Mouse (Mus musculus) brain, embryonic 14.5 days (tissue): ENCODE data around the gene Col26a1.

Experiments used
- CTCF ChIP-seq: fragments of 200-500 bp; IDR thresholded peaks from 2 replicates; pipeline ENCODE4 v1.5.1; 2012; ENCODE audit warnings: inconsistent platforms, mild to moderate bottlenecking, moderate library complexity, borderline replicate concordance; ENCODE audit not compliant: insufficient read depth, insufficient read length; ENCODE audit errors: extremely low read depth
- POLR2A ChIP-seq: fragments of 200-500 bp; IDR thresholded peaks from 2 replicates; pipeline ENCODE4 v1.6.1; 2012; ENCODE audit warnings: mild to moderate bottlenecking, inconsistent platforms, borderline replicate concordance; ENCODE audit not compliant: poor library complexity, insufficient read depth, insufficient read length, severe bottlenecking; ENCODE audit errors: extremely low read depth

- TF ChIP-seq CTCF (no peak), POLR2A (no peak)
These were observed 3.9 kb upstream of the Col26a1 start for GRCm38 (mm10) chr5:136886957-136887356.
